Mouse (Mus musculus) urinary bladder, adult 18-20 months (tissue): Measurements from ENCODE around the gene Clpb.
A peak's percentile ranks its signal among the peaks of the same experiment; 100 is the strongest.

Experiments
- DNase-seq, 2 experiments: peaks; one replicate each; pipeline ENCODE4 v3.0.0; 2022; ENCODE audit warnings: low spot score in 2 of 2, mixed read lengths in 2 of 2

The Clpb gene

DNA sequence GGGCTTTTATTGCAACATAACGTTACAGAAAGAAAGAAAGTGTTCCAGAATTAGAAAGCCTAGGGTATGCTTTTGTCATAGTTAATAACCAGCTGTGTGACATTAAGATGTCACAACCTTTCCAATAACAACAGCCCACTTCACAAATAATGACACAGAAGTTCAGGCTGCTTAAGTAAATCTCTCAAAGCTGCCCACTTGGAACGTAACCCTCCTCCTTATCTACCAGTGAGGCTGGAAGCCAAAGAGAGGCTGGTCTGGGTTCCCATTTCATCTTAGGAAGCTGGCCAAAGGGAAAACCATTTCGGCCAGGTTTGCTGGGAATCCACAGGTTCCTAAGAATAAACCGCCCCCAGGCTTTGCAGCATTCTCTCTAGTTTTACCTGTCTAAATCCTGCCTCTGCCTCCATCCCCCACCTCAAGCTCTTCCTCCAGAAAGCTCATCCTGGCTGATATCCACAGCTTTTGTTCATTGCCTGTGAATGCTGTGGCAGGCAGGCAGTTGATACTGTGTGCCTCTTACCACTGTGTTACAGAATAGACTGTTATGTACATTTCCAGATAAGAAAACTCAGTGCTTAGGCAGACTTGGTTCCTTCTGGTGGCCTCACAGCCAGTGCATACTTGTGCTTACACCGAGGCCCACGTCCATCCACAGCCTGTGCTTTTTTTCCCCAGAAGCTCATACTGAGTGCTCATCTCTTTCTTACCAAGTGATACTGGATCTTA is 12.8 kb downstream of the Clpb start:
- no peak for DNase-seq

DNA sequence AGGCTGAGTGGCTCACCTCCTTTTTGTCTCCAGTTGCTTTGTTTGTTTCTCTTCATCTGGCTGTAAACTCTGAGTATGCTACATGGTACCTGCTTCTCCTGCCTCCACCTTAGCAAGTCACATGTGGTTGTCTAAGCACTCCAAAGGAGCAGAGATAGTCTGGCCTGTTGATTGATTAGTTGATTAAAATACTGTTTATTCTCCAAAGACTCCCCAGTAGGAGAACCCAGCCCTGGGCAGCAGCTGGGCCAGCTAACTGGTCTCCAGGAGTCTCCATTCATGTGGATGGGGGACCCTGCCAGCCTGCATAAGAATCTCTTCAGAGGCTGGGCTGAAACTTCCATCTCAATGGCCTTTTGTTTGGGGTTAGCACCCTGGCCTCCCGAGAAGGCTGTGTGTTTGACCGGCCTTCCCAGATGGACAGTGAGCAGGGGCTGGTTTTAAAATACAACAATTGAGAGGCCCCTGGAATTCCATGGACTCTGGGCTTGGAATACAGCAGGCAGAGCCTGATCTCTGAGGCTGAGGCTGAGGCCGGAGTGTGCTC is 13.4 kb downstream of the Clpb start:
- no peak for DNase-seq

DNA sequence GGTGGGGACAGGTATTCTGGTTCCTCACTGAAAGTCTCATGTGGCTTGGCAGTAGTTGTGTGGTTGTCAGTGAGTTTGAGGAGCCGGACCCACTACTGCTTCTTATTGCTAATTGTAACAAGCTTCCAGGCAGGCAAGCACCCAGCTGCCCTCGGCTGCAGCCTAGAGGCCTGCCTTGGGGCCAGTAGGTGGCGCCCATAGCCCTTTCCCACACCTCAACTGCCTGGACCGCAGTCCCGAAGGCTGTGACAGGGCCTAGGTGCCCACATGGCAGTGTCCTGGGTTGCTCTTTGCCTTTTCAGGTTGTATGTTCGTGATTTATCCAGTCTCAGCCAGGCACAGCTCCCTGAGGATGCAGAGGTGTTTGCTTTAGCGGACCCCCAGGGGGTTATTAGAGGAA is 16.2 kb downstream of the Clpb start:
- DNase-seq, result peak; percentile 56 to 72

DNA sequence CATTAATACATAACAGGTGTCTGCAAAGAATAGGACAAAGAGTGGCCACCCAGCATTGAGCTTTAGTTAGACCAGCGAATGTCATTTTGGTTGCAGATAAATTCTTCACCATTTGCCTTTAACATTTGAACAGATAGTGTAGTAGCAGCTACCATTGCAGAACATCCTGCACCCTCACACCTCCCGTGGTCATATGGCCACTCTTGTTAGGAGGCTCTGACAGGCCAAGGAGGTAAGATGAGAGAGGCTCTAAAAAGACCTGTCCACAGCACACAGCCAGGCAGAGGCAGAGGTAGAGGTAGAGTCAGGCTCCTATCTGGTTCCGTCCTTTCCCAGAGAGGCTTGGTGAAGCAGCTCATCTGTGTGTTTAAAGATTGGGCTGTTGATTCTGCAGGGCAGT is 17.5 kb downstream of the Clpb start:
- DNase-seq, result no peak

DNA sequence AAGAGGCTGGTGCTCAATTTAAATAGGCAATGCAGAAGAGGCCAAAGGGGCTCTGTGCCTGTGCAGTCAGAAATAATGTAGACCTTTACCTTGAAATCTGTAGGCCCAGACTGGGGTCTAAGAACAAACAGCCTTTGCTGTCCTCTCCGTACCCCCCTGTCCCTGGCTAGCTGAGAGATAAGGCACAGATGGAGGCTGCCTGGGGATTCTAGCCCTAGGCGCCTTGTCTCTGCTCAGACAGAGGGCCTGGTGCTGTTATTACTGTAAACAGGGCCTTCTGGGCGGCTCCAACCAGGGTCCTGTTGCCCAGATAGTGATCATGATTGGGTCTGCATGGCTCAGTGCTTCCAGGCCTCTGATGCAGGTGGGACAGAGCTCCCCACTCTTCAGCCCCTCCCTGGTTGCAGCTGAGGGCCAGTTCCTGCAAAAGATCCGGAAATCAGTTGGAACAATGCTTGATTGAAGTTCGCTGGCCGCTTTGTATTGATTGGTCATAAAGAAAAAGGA is 18.2 kb downstream of the Clpb start:
- no peak for DNase-seq

DNA sequence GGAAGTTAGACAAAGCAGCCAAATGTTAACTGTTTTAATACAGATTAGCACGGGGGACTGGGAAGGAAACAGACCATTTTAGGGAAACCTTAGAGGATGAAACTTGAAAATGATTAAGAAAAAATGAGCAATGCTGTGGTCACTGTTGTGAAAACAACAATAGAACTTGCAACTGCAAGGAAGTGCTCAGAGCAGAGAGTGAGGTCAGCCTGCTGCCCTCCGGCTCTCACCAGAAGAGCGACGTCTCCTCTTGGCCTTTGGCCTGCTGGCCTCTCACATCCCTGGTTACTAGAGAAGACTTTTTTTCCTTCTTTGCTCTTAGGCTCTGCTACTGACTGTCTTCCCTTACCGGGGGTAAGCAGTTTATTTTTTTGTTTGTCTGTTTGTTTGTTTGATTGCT is 19.5 kb downstream of the Clpb start:
- no peak for DNase-seq

DNA sequence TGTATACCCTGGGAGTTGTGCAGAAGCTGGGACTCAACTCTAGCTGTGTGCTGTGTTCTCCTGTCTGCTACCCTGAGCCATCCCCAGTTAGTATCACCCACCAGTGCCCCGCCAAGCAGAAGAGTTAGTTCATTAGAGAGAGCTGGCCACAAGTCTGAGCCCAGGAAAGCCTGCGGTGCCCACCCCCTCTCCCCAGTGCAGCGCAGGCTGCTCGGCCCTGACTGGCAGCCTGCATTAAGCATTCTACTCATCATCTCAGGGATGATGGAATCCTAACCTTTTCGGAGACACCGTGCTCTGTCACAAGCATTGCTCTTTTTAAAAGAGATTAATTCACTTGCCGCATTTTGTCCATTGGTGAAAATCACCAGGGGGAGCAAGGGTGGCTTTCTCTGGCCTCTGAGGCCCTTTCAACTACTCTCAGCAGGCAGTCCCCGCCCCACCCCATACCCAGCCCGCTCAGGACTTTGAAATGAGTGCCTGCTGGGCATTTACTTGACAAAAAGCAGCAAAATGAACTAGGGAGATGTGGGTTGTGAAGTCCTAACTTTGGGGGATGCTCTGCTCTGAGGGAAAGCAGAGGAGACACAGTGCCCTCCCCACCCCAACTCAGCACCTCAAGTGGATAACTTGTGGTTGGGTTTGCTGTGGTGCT is 20.7 kb downstream of the Clpb start:
- DNase-seq, result no peak

DNA sequence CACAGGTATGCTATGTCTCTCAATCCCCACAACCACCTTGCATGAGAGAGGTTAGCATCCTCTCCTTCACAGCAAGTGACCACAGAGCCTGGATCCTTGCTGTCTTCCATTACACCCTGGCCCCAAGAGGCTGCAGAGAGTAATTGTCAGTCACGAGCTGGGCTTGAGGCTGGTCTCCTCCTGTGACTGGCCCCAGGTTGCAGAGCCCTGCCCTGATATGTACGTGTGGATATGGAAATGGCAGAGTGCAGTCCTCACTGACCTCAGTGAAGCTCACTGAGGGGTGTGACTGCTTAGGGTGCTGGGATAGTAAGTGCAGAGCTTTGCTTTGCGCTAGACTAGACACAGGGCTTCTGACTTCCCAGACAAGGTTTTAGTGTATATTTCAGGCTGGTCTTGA is 21.2 kb downstream of the Clpb start:
- no peak for DNase-seq

DNA sequence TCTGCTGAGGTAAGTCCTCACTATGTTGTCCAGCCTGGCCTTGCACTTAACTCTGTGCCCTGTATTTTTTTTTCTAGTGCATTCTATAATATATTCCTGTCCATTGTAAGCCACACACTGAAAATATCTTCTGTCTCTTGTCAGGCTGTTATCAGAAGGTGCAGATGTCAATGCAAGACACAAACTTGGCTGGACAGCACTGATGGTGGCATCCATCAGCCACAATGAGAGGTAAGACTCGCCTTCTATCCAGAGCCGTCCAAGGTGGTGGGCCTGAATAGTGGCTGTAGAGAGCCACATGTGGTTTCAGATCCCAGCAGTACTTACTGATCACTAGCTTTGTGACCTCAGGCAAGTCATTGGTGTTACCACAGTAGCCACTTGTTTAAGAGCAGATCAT is 23.7 kb downstream of the Clpb start:
- no peak for DNase-seq

DNA sequence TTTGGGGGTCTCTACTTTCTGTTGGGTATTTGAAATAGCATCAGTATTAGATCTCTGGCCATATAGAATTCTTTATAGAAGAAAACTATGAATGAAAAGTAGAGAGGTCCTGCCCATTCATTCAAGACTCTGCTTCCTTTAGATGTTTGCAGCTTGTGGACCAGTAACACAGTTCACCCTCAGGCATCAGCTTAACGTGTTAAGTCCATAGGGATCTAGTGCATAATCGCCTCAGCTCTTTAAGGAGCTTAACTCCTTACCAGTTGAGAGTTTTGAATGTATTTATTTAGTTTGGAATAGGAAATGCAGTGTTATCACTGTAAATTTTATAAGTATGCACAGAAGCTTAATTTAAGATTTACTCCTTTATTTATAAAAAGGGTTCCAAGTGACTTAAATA is 27.0 kb downstream of the Clpb start:
- no peak for DNase-seq

DNA sequence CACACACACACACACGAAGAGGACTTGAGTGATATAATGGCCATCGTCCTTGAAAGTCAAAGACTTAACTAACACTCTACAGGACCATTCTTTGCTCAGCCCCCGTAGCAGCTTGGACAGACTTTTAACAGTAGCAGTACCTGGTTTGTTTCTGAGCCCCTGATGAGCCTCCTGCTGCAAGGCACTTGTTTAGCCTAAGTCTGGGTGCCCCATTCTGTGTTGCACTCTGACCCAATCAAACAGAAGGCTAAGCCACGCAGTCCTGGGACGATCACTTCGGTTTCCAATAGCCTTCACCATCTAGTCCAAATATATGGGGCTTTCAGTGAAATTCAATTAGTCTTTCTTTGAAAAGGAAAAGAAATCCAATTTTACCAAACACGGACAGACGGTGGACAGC is 28.4 kb downstream of the Clpb start:
- DNase-seq, result no peak

DNA sequence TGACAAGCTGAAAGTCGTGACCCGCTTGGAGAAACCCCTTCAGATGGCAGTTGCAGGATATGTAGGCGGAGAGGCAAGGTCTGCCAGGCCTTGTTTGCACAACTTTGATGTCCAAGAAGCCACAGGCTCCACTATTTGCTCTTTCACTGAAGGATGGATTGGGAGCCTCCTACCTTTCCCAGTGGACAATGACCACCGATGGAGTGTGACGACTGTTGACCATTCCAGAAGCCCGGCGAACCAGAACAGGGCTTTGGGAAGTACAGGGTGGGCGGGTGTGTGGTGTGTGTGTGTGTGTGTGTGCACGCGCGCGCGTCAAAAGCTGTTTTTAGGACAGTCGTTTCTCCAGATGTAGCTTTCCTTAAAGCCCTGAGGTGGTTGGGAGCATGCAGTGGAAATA is 29.0 kb downstream of the Clpb start:
- no peak for DNase-seq

DNA sequence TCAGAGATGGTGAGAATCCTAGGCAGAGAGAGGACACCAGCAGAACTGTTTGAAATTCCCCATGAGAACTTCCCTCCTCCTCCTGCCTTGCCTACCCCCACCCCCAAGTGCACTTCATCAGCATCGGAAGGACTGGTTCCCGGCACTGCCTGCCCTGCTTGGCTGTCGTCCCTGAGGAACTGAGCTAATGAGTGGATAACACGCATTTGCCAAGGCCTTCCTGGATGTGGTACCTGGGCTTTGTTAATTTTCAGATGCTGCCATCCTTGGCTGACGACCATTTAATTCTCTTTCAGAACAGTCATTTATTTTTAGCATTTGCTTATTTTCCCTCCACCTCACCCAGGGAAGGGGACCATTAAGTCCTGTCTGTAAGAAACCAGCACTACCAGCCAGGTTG is 32.0 kb downstream of the Clpb start:
- DNase-seq, result no peak

DNA sequence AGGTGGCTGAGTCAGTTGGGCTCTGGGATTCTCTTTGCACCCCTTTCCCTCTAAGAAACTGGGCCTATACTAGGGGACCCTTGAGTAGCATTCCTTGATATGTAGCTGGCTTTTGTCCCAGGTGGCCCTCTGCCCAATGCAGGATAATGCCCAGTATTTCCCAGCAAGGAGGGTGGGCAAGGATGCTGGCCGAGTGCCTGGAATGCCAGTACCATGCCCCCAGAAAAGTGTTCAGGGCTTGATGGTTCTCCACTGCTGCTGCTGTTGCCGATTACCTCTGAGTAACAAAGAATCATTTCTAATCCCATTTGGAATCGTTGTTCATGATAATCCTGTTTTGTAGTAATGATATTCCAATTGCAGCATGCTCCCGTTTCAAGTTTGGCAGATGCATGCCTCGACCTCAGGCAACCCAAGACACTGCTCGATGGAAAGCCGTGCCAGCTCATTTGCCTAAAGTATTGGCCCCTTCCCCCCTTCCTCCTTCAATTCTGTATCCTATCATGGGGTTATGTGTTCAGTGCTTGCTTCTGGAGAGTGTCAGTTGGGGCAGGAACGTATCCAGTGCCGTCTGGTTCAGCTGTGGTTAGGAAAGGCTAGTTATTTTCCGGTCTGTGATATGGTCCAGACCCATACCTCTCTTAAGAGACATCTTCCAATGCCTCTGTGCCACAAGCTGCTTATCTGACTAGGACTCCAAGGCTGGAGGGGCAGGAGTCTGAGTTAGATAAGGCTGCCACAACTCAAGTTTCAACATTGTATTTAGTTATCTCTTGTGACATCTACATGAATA is 33.7 kb downstream of the Clpb start:
- DNase-seq, result no peak

DNA sequence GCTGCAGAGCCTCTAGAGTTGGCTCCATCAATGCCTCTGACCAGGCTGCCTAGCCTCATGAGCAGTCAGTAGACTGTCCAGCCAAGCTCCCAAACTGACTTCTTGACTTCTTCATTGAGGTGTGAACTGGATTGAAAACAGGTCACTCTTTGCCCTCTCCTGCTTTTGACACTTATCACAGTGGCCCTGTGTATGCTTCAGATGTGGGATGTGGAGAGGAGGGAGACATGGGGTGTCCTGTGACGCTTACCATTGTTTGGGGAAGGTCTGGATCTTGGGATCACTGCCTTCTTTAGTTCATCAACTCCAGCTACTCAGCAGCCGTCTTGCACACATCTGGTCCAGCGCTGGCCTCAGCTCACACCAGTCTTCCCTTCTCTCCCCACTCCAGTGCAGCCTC is 36.9 kb downstream of the Clpb start:
- DNase-seq, result no peak

DNA sequence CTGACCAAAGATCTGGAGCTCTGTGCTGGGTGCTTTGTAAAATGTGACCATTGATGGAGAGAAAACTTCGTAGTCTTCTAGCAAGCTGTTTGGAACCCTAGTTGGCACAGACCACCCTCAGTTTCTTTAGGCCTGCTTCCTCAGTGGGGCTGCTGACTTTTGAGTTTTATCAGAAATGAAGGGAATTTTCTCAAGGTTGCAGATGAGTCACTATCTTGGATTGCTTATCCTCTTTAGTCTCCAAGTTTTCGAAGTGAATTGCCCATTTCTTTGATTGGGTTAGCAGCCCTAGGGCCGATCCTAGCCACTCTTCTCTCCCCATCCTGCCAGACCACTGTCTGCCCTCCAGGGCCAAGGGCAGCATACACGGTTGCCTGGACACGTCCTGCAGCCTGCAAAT is 39.3 kb downstream of the Clpb start:
- DNase-seq, result no peak

DNA sequence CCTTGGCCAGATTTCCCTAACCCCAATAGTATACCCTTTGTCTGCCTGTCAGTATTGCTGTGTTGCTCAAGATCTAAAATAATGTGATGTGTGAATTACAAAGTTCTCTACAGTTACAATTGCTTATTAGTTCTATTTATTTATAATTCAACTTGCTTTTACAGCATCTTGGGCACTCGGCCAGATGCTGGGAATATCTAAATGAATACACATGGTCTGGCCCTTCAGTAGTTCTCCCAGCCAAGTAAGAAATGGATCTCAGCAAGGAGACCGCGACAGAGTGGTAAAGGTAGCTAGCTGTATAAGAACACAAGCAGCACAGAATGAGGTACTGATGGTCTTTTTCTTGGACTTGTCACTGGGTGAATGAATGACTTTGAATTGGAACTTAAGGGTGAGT is 46.2 kb downstream of the Clpb start:
- DNase-seq, result no peak

DNA sequence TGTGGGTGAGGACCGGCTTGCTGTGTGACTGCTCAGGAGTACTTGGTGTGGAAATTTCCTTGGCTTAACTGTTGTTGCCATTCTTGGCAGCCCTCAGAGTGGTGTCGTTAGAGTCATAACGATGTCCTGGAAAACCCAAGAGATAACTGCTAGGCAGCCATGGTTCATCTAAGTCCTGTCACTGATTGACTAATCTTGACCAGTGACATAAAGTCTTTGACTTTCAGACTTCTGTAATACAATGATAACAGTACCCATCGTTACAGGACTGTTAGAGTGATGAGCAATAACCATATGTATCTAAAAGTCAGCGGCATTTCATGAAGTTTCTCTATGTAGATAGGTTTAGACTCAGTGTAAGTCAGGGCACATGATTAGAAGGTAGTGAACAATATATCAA is 46.8 kb downstream of the Clpb start:
- DNase-seq, result no peak

DNA sequence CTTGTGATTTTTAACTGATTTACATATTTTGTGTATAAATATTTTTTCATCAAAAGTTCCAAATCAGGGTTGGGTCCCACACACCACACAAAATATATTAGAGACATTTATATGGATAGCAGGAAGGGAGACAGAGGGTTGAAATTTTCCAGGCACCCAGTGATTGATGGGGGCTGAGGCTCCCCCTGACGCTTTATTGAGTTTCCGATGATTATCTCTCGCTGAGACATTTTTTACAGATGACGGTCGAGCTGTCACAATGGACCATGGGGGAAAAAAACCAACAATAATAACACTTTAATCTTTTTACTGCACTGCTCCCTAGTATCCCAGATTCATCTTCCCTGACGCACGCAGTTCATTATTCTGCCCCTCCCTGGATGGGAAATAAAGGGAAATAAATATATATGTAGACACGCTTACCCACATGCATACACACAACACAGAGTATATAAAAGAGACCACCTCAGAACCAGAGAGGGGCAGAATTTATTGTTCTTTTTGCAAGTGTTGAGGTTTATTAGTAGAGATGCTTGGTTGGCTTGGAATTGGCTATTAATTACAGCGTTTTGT is 50.5 kb downstream of the Clpb start:
- DNase-seq, result no peak

DNA sequence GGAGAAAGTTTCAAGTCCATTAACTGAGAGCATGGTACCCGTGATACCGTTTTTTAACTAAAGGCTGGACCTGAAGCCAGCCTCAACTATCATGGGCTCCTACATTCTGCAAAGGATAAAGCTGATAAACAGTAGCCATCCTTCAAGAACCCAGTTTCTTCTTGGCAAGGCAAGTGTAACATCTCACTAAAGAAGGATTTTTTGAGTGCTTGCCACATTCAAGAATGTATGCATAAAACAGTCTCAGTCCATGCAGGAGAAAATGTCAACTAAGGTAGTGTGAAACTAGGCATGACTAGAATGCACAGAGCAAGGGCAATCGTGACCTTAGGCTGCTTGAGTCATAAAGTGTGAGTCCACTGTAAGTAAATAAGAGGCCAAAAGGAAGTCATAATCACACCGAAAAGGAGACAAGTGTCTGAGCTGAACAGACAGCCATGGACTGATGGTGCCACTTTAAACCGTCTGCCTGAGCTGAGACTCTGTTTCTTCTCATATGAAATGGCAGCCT is 51.7 kb downstream of the Clpb start:
- DNase-seq, result no peak

DNA sequence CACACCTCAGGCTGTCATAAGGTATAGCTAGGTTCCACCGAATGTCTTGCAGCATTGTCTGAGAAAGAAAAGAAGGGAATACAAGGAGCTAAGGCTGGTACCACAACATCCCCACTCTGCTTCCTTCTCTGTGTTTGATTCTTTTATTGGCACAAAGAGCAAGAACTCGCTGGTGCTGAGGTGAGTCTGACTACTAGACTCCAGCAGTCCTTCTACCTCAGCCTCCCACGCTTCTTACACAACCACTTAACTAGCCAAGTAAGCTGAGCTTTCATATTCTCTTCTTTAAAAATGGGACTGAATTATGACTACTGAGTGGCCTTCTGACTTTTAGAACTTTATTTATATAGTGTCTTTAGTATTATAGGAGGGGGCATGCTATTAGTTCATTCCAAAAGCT is 56.9 kb downstream of the Clpb start:
- DNase-seq, result no peak

DNA sequence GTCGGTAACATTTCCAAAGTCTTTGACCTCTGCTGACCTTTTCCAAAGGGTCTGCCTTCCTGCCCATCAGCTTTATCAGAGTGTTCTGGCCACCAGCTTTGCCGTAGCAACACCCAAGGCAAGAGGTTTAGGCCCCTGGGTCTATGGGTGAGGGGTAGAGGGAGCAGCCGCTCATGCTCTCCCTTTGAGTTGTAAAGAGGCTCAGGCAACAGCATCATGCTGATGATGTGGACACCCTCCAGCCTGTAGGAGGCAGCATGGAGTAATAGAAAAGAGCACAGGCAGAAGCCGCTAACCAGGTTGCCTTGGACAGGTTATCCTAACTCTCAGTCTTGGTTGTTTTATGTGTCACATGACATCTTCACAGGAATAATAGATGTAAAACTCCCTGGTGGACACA is 61.6 kb downstream of the Clpb start:
- DNase-seq, result no peak
